Mouse (Mus musculus) cerebellum, adult 2 months (tissue): ENCODE measurements around the gene E430018J23Rik.

Experiments used
- CTCF ChIP-seq: fragments of 200-500 bp; IDR thresholded peaks from 2 replicates; pipeline ENCODE4 v1.5.1; 2011; ENCODE audit warnings: low read depth, mild to moderate bottlenecking, control low read depth, low read length, moderate library complexity, borderline replicate concordance; ENCODE audit not compliant: insufficient read depth
- POLR2A ChIP-seq: fragments of 200-500 bp; IDR thresholded peaks from 2 replicates; pipeline ENCODE4 v1.6.1; 2011; ENCODE audit warnings: low read length, control low read depth, borderline replicate concordance; ENCODE audit not compliant: insufficient read depth

GRCm38 (mm10) chr7:127435206-127435605, 41.8 kb upstream of the E430018J23Rik start:
- no peak for TF ChIP-seq CTCF
- no peak for TF ChIP-seq POLR2A
